Mouse (Mus musculus) lung, embryonic 15.5 days (tissue): ENCODE measurements at regions not wholly inside any gene's neighbourhood (a gene's known extent, or its start where the extent isn't known, plus 50 kb on each side); places are given as distances from the start of the nearest gene placed in this dataset.

Experiments used
- ATAC-seq: fragments of 200-750 bp; cut with Nextera tagmentation; 2 replicates; pipeline ENCODE4 v1.8.0; 2017; ENCODE audit warnings: moderate number of reproducible peaks, borderline replicate concordance; ENCODE audit not compliant: low FRiP score, low TSS enrichment; ENCODE audit errors: extremely low read depth
- H3K27ac ChIP-seq: fragments of 300-500 bp; sonication (generic); 2 replicates; pipeline ENCODE4 v1.5.1; 2015; ENCODE audit warnings: moderate library complexity, mild to moderate bottlenecking, inconsistent platforms
- H3K27me3 ChIP-seq: fragments of 300-500 bp; sonication (generic); 2 replicates; pipeline ENCODE4 v1.6.1; 2015; ENCODE audit warnings: inconsistent platforms
- H3K36me3 ChIP-seq: fragments of 300-500 bp; sonication (generic); 2 replicates; pipeline ENCODE4 v1.6.1; 2015; ENCODE audit warnings: inconsistent platforms
- H3K4me1 ChIP-seq: fragments of 300-500 bp; sonication (generic); 2 replicates; pipeline ENCODE4 v1.6.1; 2015; ENCODE audit warnings: inconsistent platforms
- H3K4me2 ChIP-seq: fragments of 300-500 bp; sonication (generic); 2 replicates; pipeline ENCODE4 v1.6.1; 2015; ENCODE audit warnings: inconsistent platforms, mild to moderate bottlenecking, moderate library complexity
- H3K4me3 ChIP-seq: fragments of 300-500 bp; sonication (generic); 2 replicates; pipeline ENCODE4 v1.5.1; 2015; ENCODE audit warnings: mild to moderate bottlenecking, inconsistent platforms
- H3K9ac ChIP-seq: fragments of 300-500 bp; sonication (generic); 2 replicates; pipeline ENCODE4 v1.6.1; 2015; ENCODE audit warnings: inconsistent platforms
- H3K9me3 ChIP-seq: fragments of 300-500 bp; sonication (generic); 2 replicates; pipeline ENCODE4 v1.6.1; 2016; ENCODE audit warnings: inconsistent platforms
- WGBS: fragments of 180-500 bp; shearing (Covaris S2); methylation state at CpG from one replicate; pipeline ENCODE4 v1.1.7; 2015; 5-methylcytosine and 5-hydroxymethylcytosine counted together

DNA sequence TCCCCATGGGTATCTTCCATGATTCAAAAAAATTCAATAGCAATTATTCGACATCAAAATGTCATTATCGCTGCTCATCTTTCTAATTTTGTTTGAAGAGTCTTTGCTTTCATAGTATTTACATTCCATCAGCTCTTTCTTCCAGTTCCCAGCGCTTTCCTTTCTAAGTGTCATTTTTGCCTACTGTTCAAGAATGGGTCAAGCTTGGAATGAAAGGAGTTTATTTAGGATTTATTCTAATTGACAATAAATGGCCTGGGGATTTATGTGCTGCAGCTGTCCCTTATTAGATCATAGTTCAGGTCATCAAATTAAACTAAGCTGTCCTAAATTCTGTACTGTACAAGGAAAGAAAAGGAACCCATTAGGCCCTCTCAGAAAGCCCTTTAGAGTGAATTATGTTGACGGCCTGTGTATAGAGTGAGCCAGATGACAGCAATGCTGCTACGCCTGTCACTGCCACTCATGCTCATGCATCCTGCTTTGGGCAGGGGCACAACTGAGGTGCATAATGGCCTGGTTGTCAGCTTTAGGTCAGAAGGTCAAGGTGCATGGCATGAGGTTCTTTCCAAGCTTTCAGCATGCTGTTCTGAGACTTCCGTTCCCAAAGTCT lies 860.4 kb upstream of the Slc10a2 start:
- ATAC-seq: peak; percentile 49; the same call in 1 of the 2 replicates
- no peaks in the 10 kb centered on the region for H3K4me1 ChIP-seq
- H3K4me2 ChIP-seq: no peak overlapping the region
- WGBS: 39% methylated on average over 6 of the region's 6 CpGs
- no peaks in the 10 kb centered on the region for H3K27me3 ChIP-seq
- no peak overlapping the region for H3K27ac ChIP-seq
- no peak overlapping the region for H3K4me3 ChIP-seq
- no peaks in the 10 kb centered on the region for H3K9me3 ChIP-seq
- H3K36me3 ChIP-seq: no peaks in the 10 kb centered on the region
- H3K9ac ChIP-seq: no peak overlapping the region

DNA sequence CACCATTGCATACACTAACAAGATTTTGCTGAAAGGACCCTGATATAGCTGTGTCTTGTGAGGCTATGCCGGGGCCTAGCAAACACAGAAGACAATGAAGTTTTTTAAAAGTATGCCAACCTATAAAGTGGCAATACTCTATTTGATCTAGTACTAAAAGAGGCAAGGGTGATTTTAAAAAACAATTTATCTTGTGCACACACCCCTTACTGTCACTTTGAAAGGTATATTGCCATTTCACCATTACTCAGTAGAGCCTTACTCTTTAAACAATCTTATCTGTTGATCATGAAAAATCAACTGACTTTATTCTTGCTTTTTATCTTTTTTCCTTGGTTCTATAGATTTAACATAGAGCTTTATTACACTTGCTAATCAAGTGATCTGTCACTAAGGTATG lies 859.1 kb upstream of the Slc10a2 start:
- no peaks in the 10 kb centered on the region for H3K4me1 ChIP-seq
- H3K9me3 ChIP-seq: no peaks in the 10 kb centered on the region
- no peaks in the 10 kb centered on the region for H3K27me3 ChIP-seq
- no peaks in the 10 kb centered on the region for H3K36me3 ChIP-seq
- no peak for ATAC-seq
- no peak overlapping the region for H3K27ac ChIP-seq
- H3K4me3 ChIP-seq: no peak overlapping the region
- 67% methylated on average over 1 of the region's 1 CpGs for WGBS
- no peak overlapping the region for H3K4me2 ChIP-seq
- H3K9ac ChIP-seq: no peak overlapping the region

DNA sequence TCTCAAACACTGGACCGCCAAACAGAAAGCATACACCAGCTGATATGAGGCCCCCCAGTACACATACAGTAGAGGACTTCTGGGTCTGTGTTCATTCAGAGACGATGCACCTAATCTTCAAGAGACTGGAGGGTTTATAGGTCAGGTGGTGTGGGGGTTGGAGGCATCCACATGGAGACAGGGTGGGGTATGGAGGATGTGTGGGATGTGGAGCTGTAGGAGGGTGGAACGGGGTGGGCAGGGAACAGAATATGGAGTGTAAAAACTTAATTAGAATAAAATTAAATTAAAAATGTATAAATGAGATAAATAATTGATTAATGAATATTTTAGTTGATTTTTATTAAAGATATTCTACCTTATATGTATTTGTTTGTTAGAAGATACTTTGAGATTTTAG lies 832.9 kb upstream of the Slc10a2 start:
- no peaks in the 10 kb centered on the region for H3K36me3 ChIP-seq
- no peak for ATAC-seq
- no peak overlapping the region for H3K27ac ChIP-seq
- no peaks in the 10 kb centered on the region for H3K9me3 ChIP-seq
- no peak overlapping the region for H3K9ac ChIP-seq
- 83% methylated on average over 3 of the region's 3 CpGs for WGBS
- no peaks in the 10 kb centered on the region for H3K4me1 ChIP-seq
- H3K4me2 ChIP-seq: no peak overlapping the region
- H3K27me3 ChIP-seq: no peaks in the 10 kb centered on the region
- H3K4me3 ChIP-seq: no peak overlapping the region

DNA sequence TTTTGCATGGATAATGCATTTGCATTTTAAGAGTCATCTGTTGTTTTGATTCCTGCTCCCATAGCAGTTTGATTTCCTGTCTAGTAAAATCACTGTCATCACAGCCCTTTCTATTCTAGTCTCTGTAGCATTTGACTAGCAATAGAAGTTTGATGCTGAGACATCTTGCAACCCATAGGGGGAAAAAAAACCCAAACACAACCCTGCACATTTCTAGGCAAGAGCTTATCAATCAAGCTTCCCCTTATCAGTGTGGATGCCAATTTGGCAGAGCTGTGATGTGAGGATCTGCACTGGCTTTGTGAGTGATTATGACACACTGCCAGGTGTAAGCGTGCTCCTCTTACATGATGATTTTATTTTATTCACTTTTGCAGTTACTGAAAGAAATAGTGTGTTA lies 813.0 kb upstream of the Slc10a2 start:
- Histone ChIP-seq H3K9me3 (no peaks in the 10 kb centered on the region), H3K4me1 (no peaks in the 10 kb centered on the region), H3K27me3 (no peaks in the 10 kb centered on the region), H3K4me3 (no peak overlapping the region), H3K9ac (no peak overlapping the region), H3K36me3 (no peaks in the 10 kb centered on the region), H3K4me2 (no peak overlapping the region), H3K27ac (no peak overlapping the region)
- no peak for ATAC-seq
- 47% methylated on average over 1 of the region's 1 CpGs for WGBS
